Mouse (Mus musculus) retina, adult 2 months (tissue): ENCODE results near the gene Cep55.

Experiments used
- DNase-seq: peaks from one replicate; pipeline ENCODE4 v3.0.0-alpha.2; 2012; ENCODE audit warnings: low read depth, low spot score

Cep55 gene

DNA sequence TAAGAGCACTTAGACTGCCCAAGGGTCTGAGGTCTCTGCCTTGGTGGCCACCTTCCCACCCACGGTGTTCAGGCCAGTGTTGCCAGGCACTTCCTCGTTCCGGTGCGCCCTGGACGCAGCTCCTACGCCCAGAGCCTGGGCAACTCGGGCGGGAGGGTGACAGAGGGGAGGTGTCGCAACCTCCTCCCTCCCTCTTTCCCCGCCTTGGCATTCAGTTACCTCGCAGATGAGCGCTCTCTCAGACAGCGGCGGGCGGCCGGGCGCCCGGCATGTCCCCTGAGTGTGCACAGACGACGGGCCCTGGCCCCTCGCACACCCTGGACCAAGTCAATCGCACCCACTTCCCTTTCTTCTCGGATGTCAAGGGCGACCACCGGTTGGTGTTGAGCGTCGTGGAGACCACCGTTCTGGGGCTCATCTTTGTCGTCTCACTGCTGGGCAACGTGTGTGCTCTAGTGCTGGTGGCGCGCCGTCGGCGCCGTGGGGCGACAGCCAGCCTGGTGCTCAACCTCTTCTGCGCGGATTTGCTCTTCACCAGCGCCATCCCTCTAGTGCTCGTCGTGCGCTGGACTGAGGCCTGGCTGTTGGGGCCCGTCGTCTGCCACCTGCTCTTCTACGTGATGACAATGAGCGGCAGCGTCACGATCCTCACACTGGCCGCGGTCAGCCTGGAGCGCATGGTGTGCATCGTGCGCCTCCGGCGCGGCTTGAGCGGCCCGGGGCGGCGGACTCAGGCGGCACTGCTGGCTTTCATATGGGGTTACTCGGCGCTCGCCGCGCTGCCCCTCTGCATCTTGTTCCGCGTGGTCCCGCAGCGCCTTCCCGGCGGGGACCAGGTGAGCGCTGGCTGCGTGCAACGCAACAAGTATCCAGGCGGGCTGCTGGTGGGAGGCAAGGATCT is 42.3 kb downstream of the Cep55 start, which contains the start of gene Ffar4:
Gene Ffar4 (plus strand): TSS at position 214 of the 901 bp plus-strand sequence.
- no peak for DNase-seq

DNA sequence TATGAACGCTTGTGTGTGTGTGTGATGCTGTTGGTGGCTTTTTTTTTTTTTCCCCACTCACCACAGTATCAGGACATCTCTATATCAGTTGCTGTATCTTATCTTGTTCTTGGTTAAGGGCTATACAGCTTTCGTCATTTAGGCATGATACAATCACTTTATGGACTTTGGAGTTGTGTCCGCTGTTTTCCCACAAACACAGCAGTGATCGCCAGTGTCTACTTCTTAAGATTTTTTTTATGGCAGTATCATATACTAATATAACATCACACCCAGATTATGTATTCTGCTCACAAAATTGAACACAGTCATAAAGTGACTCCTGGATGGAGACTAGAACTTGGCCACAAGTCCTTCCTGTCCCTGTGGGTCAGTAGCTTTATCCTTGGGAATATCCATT is 53.1 kb downstream of the Cep55 start:
- DNase-seq, result no peak

DNA sequence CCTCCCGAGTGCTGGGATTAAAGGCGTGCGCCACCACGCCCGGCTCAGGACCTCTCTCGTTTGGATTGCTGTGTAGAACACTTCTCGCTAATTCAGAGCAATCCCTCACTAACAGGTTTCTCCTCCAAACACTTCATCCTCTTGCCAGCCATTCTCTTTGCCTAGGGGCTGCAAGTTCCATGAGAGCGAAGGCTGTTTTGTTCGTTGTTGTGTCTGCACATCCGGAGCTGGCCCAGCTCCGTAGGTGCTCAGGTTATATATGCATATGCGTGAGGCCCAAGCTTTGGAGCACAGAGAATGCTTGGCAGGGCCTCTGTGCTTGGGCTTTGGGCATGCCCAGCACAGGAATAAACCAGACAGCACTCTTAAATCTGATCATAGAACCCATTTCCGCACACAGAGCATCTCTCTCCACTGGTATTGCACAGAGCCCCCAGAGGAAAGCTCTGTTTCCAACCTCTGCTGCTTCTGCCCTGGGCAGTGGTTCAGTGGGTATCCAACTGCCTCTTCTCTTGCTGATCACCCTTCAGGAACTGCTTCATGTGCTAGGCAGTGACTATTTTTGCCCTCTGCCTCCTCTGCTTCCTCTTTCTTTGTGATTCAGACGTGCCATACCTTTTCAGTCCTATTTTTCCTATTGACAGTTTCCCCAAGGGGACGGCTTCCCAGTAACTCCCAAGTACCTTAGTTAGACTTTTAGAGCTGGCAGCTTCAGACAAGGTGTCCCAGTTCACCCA is 54.9 kb downstream of the Cep55 start:
- DNase-seq, result no peak

DNA sequence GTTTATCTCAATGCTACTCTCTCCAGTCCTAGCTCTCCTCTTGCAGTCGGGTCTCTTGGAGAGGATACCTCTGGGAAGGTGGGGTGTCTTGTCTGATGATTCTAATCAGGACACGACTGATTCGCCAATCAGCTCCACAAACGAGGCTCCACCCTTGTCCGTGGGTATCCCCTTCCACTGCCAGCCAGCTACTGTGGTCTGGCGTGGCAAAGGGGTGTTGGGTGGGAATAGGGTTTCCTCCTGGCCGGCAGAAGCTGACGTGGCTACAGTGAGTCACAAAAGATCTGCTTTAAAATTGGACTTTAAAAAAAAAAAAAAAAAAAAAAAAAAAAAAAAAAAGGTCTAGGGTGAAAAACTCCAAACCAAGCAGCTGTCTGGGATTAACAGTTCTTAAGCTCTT is 56.2 kb downstream of the Cep55 start:
- no peak for DNase-seq

DNA sequence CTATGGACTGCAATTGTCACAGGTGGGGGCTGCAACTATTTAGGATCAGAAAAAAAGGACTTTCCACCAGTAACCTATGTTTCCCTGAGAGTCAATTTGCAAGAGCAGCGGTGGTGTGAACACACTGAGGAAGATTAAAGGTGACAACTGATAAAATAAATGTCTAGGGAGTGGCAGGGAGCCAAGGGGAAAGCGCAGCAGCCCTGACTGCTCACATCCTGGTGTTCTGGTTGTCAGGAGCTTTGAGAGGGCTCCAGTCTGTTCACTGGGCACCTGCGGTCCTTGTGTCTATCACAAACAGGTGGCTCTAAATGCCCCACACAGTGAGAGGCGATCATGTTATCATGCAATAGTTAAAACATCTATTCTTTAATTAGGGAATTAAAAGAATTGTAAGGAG is 57.8 kb downstream of the Cep55 start:
- no peak for DNase-seq

DNA sequence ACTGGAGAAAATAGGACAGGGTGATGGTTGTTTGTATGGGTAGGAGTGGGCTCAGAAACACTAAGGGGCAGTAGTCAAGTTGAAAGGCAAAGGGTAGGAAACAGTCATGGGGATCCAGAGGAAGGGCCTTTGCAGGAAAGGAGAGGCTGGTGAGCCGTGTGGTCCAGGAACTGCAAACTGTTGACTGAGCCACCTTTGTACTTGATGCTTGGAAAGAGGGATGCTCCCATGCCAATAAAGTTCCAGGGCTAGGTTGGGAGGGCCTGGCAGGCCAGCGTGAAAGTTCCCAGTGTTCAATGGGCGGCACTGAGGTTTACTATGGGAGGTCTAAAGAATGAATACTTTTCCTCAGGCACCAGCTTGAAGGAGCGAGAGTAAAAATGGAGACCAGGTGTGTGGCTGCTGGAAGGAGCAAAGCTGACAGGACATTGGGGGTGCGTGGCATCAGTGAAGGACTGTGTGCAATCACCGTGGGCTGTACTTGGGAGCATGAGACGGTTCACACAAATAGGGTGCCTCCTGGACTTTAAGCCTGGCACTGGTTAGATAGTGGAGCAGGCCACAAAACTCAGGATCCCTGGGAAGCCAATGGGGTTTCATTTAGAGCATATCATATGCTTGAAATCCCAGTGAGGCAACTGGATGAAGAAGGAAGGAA is 60.2 kb downstream of the Cep55 start:
- no peak for DNase-seq

DNA sequence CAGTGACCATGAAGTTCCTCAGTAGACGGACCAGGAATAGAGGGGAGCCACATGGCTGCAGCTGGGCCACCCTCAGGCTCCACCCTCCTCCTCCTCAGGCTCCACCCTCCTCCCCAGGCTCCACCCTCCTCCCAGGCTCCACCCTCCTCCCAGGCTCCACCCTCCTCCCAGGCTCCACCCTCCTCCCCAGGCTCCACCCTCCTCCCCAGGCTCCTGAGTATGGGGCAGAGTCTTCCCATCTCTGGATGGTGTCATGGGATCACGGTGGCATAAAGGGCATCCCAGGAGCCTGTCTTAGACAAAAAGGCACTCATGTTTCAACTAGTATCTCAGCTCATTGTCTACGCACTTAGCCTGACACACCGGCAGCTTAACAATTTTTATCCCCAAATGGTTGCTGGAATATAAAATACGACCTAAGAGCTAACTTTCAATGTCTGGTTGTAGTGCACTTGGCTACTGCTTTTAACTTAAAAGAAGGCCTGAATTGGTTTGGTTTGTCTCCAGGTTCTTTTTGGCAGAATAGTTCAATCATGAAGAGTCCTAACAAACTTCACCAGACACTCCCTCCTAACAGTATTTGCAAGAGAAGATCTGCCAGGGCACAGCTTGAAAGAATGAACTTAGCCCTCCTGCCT is 65.4 kb downstream of the Cep55 start:
- DNase-seq, result no peak

DNA sequence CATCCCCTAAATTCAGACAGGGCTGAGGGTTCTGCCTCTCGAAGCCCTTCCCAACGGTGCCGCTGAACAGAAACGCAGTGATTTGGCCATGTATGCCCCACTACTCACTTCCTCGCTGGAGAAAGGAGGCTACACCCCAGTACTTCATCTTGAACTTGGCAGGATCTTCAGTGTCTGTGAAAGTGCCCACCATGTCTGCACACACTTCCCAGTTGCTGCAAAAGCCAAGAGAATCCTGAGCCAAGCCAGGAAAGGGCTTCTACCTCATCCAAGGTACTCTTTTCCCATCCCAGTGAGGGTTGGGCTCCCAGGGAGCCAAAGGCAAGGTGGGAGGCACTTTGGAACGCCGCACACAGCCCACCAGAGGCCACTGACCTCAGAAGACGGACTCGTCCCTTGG is 69.1 kb downstream of the Cep55 start:
- DNase-seq, result no peak
